Mouse (Mus musculus) embryonic facial prominence, embryonic 15.5 days (tissue): Measurements from ENCODE around the gene Ccdc117. TPM values are rescaled to one million over a fixed set of nuclear protein-coding genes. Genes with fewer than 3 reads are reported as not detected.
"Not testable (repeated sequence)": the region's sequence is repeated elsewhere in the genome, so short reads cannot be mapped to it uniquely, and the experiment has no call there.

Experiments
- ATAC-seq: fragments of 200-750 bp; cut with Nextera tagmentation; 2 replicates; pipeline ENCODE4 v1.8.0; 2017; ENCODE audit warnings: low read depth, moderate TSS enrichment; ENCODE audit not compliant: insufficient number of reproducible peaks, low FRiP score, low TSS enrichment
- H3K27ac ChIP-seq: fragments of 300-500 bp; sonication (generic); replicated peaks from 2 replicates; pipeline ENCODE4 v1.5.1; 2015; ENCODE audit warnings: mild to moderate bottlenecking, inconsistent platforms
- H3K27me3 ChIP-seq: fragments of 300-500 bp; sonication (generic); 2 replicates; pipeline ENCODE4 v1.6.1; 2015; ENCODE audit warnings: inconsistent platforms
- H3K36me3 ChIP-seq: fragments of 300-500 bp; sonication (generic); 2 replicates; pipeline ENCODE4 v1.6.1; 2015; ENCODE audit warnings: mild to moderate bottlenecking, inconsistent platforms
- H3K4me1 ChIP-seq: fragments of 300-500 bp; sonication (generic); 2 replicates; pipeline ENCODE4 v1.6.1; 2015; ENCODE audit warnings: inconsistent platforms
- H3K4me2 ChIP-seq: fragments of 300-500 bp; sonication (generic); replicated peaks from 2 replicates; pipeline ENCODE4 v1.6.1; 2015; ENCODE audit warnings: mild to moderate bottlenecking, inconsistent platforms
- H3K4me3 ChIP-seq: fragments of 300-500 bp; sonication (generic); replicated peaks from 2 replicates; pipeline ENCODE4 v1.5.1; 2015; ENCODE audit warnings: mild to moderate bottlenecking, inconsistent platforms
- H3K9ac ChIP-seq: fragments of 300-500 bp; sonication (generic); 2 replicates; pipeline ENCODE4 v1.6.1; 2015; ENCODE audit warnings: inconsistent platforms
- H3K9me3 ChIP-seq: fragments of 300-500 bp; sonication (generic); replicated peaks from 2 replicates; pipeline ENCODE4 v1.6.1; 2016; ENCODE audit warnings: inconsistent platforms
- WGBS: fragments of 180-500 bp; shearing (Covaris S2); methylation state at CpG from one replicate; pipeline ENCODE4 v1.1.7; 2015; 5-methylcytosine and 5-hydroxymethylcytosine counted together
- polyA plus RNA-seq: library from polyadenylated mRNA; unstranded; fragments of >200 nt; fragmentation: Nextera tagmentation; extraction: Ambion mirVana; gene quantifications from 2 replicates; pipeline ENCODE4 v1.2.1, GENCODE M21; 2015

Gene Ccdc117
- polyA plus RNA-seq, 1 experiment from 2014 or later, result 17.7 TPM

DNA sequence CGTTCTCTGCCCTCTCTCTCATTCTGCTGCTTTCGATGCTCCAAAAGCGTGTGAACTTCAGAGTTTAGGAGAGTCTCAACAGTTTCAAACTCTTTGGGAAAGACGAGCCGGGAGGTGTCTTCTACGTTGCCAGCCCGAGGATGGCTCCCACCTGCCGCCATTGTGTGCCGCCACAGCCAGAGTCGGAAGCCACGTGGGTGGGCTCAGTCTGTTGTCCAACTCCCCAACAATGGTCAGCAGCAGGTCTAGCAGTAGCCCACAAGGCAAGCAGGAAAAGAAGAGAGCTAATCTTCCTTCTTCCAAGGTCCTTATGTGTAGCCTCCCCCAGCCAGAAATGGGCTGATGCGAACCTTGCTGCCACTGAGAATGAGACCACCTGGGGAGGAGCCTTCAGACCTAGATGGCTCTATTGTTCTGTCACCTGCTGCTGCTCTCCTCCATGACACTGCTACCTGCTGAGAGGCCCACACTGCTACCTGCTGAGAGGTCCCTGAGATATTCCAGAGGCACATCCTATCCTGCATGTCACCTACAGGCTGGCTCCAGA lies 46.6 kb downstream of the Ccdc117 start:
- Histone ChIP-seq H3K4me1 (0 out of 2 replicates have a peak, but pooled peaks cover 3% of the 10 kb centered on the region), H3K9ac (no peak overlapping the region), H3K27me3 (no peaks in the 10 kb centered on the region), H3K9me3 (no peaks in the 10 kb centered on the region), H3K4me2 (no peak overlapping the region), H3K36me3 (no peaks in the 10 kb centered on the region), H3K4me3 (no peak overlapping the region), H3K27ac (no peak overlapping the region)
- WGBS, result 77% methylated on average over 12 of the region's 12 CpGs
- no peak for ATAC-seq

DNA sequence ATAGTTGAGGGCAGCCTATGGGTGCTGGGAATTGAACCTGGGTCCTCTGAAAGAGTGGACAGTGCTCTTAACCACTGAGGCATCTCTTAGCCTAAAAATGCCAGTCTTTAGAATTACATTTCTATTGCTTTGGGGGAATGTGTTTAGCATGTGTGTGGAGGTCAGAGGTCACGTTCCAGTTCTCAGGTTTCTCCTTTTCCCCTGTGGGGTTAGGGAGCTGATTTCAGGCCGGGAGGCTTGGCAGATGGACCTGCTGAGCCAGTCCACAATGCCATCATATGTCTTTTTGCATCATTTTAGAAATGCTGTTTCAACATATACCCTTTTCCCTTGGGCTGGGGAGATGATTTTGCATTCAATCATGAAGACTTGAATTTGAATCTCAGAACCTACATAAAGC lies 48.1 kb downstream of the Ccdc117 start:
- WGBS, result 27% methylated on average over 2 of the region's 2 CpGs
- Histone ChIP-seq H3K27ac (no peak overlapping the region), H3K4me2 (no peak overlapping the region), H3K9ac (no peak overlapping the region), H3K36me3 (no peaks in the 10 kb centered on the region), H3K27me3 (no peaks in the 10 kb centered on the region), H3K4me1 (no peaks in the 10 kb centered on the region), H3K9me3 (no peaks in the 10 kb centered on the region), H3K4me3 (no peak overlapping the region)
- no peak for ATAC-seq

DNA sequence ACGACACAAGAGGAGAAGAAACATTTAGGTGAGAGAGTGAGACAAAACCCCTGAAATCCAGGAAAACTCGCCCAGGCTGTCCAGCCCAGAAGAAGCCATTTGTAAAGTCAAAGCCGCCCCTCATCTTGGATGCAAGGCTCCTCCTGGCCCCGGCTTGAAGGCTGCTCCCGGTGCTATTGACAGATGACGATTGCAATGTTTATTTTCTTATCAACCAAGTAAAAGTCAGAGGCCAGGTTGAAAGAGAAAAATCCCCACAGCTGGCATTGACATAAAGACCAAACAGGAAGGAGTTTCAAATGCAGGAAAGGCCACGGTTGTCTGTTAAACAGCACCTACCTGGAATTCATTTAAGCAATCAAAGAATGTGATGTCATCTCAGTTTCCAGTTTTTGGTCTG lies 50.1 kb downstream of the Ccdc117 start:
- Histone ChIP-seq H3K9me3 (no peaks in the 10 kb centered on the region), H3K4me2 (no peak overlapping the region), H3K27me3 (no peaks in the 10 kb centered on the region), H3K9ac (no peak overlapping the region), H3K4me1 (no peaks in the 10 kb centered on the region), H3K27ac (no peak overlapping the region), H3K4me3 (no peak overlapping the region), H3K36me3 (no peaks in the 10 kb centered on the region)
- WGBS, result 54% methylated on average over 7 of the region's 7 CpGs
- no peak for ATAC-seq

DNA sequence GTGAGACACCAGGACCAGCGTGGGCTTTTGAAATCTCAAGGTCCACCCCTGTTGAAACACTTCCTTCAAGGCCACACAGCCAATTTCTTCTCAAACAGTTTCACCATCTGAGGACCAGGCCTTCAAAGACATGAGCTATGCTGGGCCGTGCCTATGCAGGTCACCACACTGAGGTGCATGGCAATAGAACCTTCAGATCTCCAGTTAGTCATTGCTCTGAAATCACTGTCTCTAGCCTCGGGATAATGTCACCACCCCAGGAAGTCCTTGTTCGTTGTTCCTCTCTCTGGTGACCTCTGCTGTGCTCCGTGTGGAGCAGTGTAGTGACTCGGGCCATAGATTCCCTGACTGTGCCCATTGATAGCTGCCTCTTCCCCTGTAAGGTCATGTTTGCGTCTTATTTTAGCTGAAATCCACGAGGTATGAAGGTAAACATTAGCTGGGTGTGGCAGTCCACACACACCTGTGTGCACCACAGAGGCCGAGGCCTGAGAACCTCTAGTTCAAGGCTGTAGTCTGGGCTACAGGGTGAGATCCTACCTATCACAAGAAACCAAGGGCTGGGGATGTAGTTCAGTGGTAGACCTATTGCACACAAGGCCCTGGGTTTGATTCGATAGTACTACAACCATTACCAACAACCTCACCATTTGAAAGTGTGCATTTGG lies 50.9 kb downstream of the Ccdc117 start:
- Histone ChIP-seq H3K36me3 (no peaks in the 10 kb centered on the region), H3K4me1 (no peaks in the 10 kb centered on the region), H3K27me3 (no peaks in the 10 kb centered on the region), H3K4me2 (no peak overlapping the region), H3K9me3 (no peaks in the 10 kb centered on the region), H3K27ac (no peak overlapping the region), H3K9ac (no peak overlapping the region), H3K4me3 (no peak overlapping the region)
- no peak for ATAC-seq
- whole genome bisulfite sequencing, result 78% methylated on average over 10 of the region's 10 CpGs

DNA sequence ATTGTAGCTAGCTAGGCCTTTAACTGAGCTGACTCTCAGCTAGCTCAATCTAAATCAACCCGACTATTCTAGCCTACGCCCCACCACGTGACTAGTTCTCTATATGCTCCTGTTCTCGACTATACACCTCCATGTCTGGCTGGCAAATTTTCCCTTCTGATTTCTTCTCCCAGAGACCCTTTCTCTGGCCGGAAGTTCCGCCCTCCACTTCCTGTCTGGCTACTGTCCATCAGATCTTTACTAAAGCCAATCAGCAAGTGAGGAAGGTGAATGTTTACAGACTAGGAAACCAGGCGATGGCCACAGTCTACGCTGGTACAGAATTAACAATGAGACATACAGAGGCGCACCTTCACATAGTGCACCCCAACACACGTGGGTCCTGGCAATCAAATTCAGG lies 52.6 kb downstream of the Ccdc117 start:
- not testable (repeated sequence) for H3K4me1 ChIP-seq, H3K4me2 ChIP-seq, H3K36me3 ChIP-seq, H3K9ac ChIP-seq, H3K4me3 ChIP-seq, ATAC-seq, H3K27ac ChIP-seq, H3K27me3 ChIP-seq, H3K9me3 ChIP-seq
- 85% methylated on average over 10 of the region's 10 CpGs for WGBS

- H3K27ac ChIP-seq, result no peak overlapping the region; the same call in 1 of the 2 replicates
- ATAC-seq, result peak; percentile 57
- 15% methylated on average over 15 of the region's 15 CpGs for WGBS
These were observed 56.6 kb downstream of the Ccdc117 start for GRCm38 (mm10) chr11:5485193-5486011.

GRCm38 (mm10) chr11:5482581-5482980 lies 59.4 kb downstream of the Ccdc117 start:
- Histone ChIP-seq H3K27ac (no peak overlapping the region), H3K9ac (no peak overlapping the region), H3K27me3 (no peaks in the 10 kb centered on the region), H3K9me3 (no peaks in the 10 kb centered on the region), H3K4me2 (no peak overlapping the region), H3K36me3 (no peaks in the 10 kb centered on the region), H3K4me3 (no peak overlapping the region), H3K4me1 (no peaks in the 10 kb centered on the region)
- 86% methylated on average over 13 of the region's 13 CpGs for WGBS
- ATAC-seq, result no peak

More at GRCm38 (mm10) chr11:5485193-5486011, 56.6 kb downstream of the Ccdc117 start:
- Histone ChIP-seq H3K36me3 (no peaks in the 10 kb centered on the region), H3K9ac (no peak overlapping the region; the same call in 1 of the 2 replicates), H3K4me3 (peak overlapping the region; percentile 42), H3K27me3 (no peaks in the 10 kb centered on the region), H3K4me2 (peak overlapping the region; percentile 69), H3K9me3 (no peaks in the 10 kb centered on the region), H3K4me1 (no peaks in the 10 kb centered on the region)

Other genes with a start within 250 kb of the Ccdc117 start
- gene Znrf3, start 97.3 kb downstream of the Ccdc117 start, polyA plus RNA-seq, result 15.9 and 16.9 TPM in 2 replicates
- gene Xbp1, start 21.5 kb downstream of the Ccdc117 start, polyA plus RNA-seq, result 209 and 218 TPM in 2 replicates
- gene Ankrd36, start 27.5 kb upstream of the Ccdc117 start, polyA plus RNA-seq, result not detected in 2 replicates
- 173 and 178 TPM in 2 replicates for gene Mrps24, start 173.5 kb upstream of the Ccdc117 start, polyA plus RNA-seq
- 29.4 and 30.1 TPM in 2 replicates for gene Urgcp, start 220.2 kb upstream of the Ccdc117 start, polyA plus RNA-seq
- 118 and 128 TPM in 2 replicates for gene Dbnl, start 246.3 kb upstream of the Ccdc117 start, polyA plus RNA-seq